Mouse (Mus musculus) cerebellum, adult 2 months (tissue): Measurements from ENCODE around the gene Rab3ip.

Experiments
- CTCF ChIP-seq: fragments of 200-500 bp; IDR thresholded peaks from 2 replicates; pipeline ENCODE4 v1.5.1; 2011; ENCODE audit warnings: low read depth, mild to moderate bottlenecking, control low read depth, low read length, moderate library complexity, borderline replicate concordance; ENCODE audit not compliant: insufficient read depth
- POLR2A ChIP-seq: fragments of 200-500 bp; IDR thresholded peaks from 2 replicates; pipeline ENCODE4 v1.6.1; 2011; ENCODE audit warnings: low read length, control low read depth, borderline replicate concordance; ENCODE audit not compliant: insufficient read depth

- TF ChIP-seq CTCF: no peak
- no peak for TF ChIP-seq POLR2A
Measured at GRCm38 (mm10) chr10:116993971-116994370, 43.4 kb upstream of the Rab3ip start.
